Mouse (Mus musculus): ENCODE results near the gene Prpf38b.

Prpf38b gene

DNA sequence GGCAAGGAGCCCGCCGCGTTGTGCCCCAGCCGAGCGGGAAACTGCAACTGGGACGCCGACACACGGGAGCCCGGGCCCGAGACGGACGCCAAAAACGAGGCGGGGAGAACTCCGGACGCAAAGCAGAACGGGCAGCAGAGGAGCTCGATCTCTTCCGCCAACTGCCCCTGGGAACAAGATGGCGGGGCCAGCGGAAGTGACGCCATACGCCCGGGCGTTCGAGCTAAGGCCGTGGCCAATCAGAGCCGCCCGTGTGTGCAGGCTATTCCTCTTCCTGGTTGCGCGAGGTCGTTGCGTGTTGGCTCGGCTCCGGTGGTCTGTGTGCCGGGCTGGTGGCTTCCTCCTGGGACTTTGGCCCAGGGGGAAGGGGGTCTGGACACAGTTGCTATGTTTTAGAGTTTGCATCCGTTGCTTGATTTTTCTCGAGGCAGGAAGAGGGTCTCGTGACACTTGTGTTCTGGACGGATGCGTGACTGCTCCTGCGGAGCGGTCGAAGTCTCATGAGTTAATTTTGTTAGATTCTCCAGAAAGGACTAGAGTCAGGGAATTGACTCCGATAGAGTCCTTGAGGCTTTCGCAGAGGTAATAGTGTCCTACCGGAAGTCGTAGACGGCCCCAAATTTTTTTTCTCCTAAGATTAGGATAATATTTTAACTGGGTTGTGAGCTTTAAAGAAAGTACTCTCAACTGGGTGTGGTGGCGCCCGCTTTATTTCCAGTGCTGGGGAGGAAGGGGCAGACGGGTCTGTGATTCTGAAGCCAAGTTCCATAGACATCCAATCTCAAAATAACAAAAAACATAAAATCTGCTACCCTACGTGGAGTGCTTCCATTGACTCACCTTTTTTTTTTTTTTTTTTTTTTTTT is at the start of gene Prpf38b:
Gene Prpf38b (minus strand): TSS at position 180 of the 866 bp plus-strand sequence.
- DNase-seq: peak; percentile 96

DNA sequence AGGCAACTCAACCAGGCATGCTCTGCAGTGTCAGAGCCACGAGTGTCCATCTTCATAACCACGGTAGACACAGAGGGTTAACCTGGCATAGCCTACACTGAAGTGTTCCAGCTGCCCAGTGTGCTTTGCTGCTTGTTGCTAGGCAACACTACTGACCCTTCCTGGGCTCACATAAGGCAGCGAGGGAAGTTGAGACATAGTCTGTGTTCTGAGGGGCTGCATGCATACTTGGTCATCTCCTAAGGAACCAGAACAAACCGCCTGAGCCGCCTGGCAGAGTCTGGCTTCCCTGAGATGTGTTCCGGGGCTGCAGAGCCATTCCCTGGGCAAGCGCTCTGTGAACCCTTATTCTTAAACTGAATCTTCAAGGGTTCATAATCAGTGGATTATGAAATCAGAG is 49.7 kb upstream of the Prpf38b start:
- DNase-seq: peak; percentile 32

DNA sequence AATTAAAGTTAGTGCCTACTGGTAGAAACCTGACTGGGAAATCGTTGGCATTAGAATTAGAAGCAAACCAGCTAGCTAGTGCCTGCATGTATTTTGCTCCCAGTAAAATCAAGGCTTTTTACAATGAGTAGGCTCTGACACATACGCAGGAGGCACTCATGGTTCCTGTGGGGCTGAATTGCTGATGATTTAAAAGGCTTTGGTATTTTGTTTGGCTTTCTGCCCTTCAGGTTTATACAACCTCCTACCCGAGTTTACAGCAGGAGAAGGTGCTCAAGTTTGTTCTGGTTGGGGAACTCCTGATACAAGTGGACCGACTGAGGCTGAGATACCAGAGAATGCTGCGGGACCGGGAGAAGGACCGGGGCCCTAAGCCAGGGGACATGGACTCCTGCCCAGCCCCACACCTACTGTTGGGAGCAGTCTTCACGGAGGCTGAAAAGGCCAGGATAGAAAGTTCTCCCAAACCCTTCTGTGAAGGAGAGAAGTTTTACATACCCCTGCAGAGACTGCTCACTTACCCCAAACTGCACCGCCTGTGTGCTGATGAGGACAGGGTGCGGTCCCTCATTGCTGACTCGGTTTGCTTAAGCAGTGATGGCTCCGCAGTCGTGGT is 48.3 kb upstream of the Prpf38b start:
- no peak for DNase-seq

DNA sequence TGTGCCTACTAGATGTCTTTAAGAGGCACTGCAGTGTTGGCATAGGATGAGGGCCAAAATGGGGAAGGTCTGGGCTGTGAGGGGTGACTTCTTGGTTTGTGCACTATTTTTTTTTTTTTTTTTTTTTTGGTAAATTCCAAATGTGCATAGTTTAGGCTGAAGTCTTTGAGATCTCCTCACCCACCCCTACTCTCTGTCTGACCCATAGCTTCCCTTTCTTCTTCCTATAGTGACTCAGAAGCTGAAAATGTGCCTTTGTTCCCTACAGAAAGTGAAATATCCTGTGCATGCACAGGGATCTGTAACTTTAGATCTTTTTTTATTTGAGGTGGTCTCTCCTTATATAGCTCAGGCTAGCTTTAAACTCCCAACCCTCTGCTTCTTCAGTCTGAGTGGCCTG is 46.4 kb upstream of the Prpf38b start:
- DNase-seq: no peak

DNA sequence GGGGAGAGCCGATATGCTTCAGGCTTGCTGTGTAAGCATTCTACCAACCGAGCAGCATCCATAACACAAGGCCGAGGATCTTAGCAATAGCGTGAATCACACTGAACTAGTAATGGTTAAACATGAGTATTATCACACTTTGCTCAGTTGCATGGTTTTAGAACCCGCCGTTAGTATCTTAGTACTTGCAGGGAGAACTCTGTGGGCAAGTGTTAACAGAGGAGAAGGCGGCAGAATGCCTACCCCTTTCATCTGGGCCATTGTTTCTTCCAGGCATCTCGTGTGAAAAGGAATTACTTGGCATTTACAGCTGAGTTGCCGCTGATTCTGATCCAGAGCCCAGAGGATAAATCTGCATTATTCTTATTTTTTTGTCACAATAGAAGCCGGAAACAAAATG is 29.5 kb upstream of the Prpf38b start:
- DNase-seq: no peak

DNA sequence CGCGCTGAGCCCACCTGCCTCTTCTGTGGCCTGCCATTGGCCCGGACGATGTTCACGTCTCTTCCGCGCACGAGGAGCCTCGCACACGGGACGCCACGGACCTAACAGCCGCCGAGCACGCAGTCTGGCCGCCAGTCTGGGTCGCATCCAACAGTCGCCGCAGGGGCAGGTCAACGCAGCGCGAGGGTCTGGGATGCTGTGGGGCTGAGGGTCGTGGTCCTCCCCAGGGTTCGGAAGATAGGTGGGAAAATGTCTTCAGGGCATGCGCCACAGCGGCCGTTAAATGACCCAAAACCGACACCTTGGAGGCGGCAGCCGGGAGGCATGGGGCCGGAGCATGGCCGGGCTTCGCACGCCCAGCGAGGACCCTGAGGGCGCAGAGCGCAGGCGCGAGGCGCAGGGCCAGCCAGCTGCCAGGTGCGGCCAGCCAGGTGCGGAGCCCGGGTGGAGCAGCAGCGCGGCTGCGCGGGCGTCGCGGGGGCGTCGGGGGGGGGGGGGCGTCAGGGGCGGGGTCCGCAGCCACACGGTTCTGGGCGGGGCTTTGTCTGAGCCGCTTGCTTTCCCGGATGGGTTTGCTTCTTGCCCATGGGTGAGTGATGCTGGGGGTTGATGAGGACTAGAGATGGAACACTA is 28.6 kb upstream of the Prpf38b start, which contains the start of gene Gm9857:
Gene Gm9857 (minus strand): TSS at position 445 of the 633 bp plus-strand sequence.
- DNase-seq: no peak

DNA sequence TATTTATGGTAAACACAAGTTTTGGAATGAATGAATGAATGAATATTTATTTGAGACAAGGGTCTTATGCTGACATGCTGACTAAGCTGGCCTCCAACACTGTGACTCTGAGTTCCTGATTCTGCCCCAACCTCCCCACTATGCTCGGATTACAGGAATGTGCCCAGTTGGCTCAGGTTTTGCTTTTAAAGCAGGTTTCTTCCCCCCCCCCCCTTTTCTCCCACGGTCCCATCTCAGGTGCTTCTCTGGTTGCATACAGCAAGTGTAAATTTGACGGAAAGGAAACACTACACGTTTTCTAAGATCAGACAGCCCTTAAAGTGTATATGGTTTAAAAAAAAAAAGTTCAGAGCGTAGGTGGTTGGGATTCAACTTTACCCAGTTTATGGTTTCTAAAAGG is 28.0 kb upstream of the Prpf38b start, which contains the start of gene Henmt1:
Gene Henmt1 (plus strand): TSS at position 301 of the 400 bp plus-strand sequence.
- DNase-seq: no peak

DNA sequence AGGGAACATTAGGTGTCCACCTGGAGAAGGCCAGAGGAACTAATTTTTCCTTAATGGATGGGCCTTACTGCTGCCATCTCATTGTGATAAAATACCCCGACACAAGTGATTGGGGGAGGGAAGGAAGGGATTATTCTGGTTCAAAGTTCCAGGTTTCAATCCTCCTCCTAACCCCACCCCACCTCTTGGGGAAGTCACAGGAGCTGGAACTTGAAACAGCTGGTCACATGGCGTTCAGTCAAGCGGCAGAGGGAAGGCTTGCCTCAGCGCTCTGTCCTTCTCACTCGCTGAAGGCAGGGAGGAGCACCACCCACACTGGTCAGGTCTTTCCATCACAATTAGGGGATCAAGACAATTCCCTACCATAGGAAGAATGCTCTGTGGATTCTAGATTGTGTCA is 27.2 kb upstream of the Prpf38b start:
- no peak for DNase-seq

DNA sequence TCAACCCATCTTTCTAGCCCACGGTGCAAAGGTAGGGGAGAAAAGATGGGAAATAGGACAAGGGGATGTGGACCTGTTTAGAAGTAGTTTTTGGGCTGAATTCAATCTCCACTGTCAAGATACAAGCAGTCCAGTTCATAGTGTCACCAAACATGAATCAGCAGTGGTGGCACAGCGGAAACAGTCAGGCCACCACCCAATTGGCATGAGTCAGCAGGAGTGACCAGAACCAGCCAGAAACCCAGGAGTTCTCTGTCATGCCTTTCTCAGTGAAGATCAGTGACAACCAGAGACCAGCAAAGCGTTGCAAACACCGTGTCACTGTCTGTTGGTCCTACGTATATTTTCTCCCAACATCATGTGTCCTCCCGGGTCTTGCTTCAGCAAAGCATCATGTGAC is 22.0 kb upstream of the Prpf38b start:
- no peak for DNase-seq

DNA sequence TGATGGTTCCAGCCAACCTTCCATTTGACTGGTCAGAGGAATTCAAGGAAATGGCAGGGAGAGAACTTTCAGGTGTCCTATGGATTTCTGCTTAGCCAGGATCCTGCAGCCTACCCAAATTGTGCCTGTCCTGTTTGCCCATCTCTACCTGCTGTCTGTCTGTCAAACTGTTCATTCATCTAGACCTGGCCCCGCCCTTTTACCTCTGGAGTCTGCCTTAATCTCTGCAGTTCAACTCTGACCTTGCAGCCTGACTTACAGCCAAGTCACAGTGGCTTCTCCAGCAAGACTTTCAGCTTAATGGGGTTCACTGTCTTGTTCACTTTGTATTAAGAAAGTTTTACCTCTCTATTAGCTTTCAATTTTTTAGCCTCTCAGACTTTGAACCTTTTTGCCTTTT is 14.8 kb upstream of the Prpf38b start:
- DNase-seq: no peak

DNA sequence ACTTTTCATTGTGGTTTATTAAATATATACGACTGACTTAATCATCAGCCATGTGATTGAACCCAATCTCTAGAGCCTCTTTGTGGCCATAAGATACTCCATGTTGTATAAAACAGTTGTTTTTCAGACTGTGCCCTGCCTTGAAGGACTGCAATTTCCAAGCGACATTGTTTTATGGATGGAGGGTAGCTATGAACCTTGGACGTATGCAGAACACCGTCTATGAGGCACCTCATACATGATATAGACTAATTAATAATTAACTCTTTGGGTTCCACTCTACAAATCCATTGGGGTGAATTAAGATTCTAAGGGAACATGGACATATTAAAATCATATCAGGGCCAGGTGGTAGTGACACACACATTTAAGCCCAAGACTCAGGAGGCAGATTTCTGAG is 14.2 kb upstream of the Prpf38b start:
- DNase-seq: no peak

DNA sequence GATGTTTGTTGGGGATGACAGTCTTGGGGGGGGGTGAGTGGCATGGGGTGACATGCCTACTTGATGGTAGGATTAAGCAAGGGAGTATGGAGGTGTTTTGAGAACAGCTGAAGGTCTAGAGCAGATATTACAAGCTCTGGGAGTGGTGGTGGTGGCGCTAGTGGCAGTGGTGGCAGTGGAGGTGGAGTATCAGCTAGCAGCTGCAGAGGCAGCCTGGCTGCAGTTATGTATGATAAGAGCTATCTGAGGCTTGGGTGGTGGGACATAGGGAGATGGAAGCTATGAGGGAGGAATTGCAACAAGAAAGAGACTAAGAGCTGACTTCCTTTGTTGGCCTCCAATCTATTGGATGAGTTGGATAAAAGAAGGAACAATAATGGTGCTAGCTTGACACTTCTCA is 10.3 kb upstream of the Prpf38b start:
- no peak for DNase-seq

DNA sequence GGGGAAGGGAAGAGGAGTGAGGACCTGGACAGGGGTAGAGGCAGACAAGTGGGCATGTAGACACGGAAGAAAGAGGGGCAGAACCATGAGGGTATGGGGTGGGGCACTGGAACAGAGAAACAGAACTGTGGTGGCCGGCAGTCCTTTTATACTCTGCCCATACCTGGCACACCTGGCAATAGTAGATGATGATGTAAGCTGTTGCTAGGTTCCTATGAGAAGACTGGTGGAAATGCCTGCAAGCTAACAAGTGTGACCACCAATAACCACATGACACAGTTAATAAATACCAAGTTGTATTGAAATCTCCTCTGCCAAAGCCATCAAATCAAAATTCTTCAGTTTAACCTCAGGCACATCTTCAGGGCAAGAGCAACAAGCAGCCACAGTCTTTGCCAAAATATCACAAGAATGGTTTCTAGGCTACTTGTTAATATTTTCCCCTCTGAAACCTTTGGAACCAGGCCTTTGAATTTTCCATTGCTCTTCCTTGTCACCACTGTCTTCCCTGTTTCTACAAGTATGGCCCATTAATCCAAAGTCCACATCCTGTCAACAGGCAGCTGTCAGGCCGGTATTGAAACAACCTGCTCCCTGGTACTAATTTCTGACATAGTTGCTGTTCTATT is 9.0 kb upstream of the Prpf38b start:
- DNase-seq: no peak

DNA sequence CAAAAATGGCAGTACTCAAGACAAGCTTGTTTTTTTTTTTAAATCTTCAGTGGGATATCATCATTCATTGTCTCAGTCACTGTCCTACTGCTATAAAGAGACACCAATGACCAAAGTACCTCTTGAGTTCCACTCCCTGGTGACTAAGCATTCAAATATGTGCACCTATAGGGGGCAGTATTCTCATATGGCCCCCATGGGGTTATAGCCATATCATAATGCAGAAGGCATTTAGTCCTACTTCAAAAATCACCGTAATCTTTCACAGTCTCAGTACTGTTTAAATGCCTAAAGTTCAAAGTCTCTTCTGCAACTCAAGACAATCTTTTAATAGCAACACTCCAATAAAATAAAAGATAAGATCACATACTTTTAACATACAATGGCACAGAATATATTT is 7.3 kb upstream of the Prpf38b start:
- DNase-seq: no peak

DNA sequence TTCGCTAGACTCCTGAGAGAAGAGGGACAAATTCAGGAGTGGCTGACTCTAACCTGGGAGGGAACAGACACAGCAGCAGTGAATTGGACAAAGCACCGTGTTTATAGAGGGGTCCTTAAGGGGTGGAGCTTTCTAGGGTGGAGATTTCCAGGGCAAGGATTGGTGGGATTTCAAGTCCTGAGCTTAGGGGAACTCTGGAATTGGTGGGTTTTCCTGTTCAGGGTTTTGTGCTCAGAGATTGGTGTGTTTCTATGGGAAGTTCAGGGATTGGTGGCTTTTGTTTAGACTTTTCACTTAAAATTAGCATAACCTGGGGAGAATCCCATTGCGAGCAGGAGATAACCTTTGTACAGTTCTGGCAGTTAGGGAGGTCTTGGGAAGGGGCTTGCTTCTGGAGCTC is 6.5 kb upstream of the Prpf38b start:
- no peak for DNase-seq

DNA sequence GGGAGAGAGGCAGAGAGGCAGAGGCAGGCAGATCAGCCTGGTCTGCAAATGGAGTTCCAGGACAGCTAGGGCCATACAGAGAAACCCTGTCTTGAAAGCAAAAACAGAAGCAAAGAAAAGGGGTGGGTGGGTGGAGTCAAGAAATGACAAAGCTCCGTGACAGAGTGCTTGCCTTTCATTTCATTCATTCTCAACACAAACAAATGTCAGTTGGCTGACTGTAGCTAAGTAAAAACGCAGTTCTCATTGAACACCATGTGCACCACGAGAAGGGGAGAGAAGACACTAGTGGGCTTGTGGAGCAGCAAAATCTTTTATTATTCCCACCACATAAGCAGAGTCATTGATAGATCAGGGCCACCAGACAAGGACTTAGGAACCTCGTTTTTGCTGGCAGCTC is 5.3 kb upstream of the Prpf38b start:
- peak; percentile 14 for DNase-seq

DNA sequence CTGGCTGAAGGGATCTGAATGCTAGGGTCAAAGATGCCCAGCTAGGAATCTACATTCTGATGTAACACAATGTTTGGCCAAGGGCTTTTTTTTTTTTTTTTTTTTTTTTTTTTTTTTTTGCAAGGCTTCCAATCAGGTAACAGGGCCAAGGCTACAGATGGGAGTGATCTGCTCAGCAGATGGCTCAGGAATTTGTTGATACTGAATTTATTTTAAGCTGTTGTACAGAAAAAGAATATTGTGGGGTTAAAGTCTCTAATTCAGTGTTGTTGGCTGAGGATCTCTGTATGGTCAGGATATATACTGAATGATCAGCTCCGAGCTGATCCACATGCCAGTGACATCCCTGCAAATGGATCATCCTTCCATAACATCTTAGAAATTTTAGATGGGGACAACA is 4.5 kb upstream of the Prpf38b start:
- DNase-seq: peak; percentile 76

DNA sequence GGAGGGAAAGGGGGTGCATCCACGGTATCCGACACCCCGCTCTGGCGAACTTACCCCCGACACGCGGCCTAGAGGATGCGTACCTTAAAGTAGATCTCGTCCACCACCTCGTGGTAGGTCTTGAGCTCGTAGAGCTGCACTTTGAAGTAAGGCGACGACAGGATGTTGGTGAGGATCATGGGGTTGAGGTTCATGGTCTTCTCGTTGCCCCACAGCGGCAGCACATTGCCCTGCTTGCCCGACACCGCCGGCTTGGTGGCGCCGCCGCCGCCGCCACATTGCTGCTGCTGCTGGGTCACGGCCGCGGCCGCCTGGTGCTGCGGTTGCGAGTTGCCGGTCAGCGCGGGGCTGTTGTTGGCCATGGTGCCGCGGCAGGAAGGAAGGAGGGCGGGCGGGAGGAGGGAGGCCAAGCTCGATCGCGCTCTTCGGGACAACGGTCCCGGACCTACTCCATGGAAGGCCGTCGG is 413 bp downstream of the Prpf38b start:
- DNase-seq: peak; percentile 75

DNA sequence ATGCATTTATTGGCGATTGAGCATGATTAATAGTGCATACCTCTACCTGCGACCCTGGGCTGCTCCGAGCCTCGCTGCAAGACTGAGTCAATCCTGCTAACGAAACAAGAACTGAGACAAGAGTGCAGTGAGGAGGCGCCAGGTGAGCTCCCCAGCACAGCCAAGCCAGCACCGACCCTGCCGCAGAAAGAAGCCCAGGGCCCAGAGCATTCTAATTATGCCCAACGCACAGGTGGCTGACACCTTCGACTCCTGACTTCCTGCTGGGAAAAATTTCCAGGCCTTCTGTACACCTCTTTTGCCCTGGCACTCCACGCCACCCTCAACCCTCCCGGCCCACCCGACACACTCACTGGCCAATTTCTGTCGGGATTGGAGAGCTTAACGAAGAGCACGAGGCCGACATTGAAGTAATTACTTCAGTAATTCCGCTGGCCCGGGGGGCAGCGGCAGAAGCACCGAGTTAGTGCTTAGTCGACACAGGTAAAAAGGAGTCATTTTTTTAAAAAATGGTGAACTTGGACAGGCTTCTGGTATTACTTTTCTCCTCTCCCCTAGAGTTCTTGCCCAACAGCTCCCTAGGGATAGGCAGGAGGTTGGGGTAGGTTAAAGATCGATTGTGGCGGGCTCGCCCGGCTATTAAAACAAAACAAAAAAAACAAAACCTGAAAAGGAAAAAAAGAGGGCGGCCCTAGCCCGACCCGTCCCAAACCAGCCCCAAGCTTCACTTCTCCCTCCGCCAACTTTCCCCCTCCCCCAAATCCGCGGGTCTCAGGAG is 1.0 kb downstream of the Prpf38b start:
- peak; percentile 91 for DNase-seq

DNA sequence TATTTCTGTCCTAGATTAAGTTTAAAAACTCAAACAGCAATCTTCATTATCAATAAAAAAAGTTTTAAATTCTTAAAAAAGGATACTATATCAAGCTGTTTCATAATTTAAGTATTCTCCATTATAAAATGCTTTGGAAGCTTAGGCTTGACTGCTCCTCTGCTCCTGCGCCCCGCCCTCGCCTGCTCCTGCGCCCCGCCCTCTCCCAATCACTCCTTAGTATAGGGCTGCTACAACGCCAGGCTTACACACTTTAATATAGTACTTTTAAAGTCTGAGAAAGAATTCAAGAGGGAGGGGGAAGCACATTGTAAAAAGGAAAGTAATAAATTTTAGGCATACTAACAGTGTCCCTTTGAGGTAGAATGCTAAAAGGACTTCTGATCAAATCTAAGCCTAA is 8.6 kb downstream of the Prpf38b start:
- DNase-seq: no peak

DNA sequence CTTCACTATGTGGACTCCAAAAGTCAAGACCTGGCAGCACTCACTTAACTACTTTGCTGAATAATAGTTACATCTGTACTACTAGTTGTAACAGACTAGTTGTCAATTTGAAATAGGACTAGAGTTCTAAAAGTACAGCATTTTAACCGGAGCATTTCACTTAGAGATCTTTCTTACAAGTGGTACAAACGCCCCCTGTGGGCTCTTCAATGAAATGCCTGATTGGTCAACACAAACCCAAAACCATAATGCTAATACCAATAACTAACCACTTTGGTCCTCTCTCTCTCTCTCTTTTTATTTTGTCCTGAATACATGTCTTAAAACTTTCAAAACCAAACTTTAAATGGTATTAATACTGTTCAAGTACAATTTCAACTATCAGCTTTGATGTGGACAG is 9.5 kb downstream of the Prpf38b start:
- no peak for DNase-seq

DNA sequence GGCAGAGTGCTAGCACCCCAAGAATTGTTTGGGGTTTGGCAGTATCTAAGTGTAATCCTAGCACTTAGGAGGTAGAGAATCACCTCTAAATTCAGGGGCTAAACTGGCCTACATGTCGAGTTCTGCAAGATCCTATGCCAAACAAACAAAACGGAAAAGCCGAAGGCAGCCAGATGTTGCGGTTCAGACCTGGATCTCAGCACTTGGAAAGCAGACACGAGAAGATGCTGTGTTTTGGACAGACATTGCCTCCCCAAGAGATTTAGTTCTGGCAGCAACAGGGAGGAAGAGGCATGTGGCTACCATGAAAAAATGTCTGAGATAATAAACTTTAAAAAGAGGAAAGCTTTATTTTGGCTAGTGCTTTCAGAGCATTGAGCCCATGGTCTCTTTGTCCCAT is 10.8 kb downstream of the Prpf38b start:
- DNase-seq: no peak

DNA sequence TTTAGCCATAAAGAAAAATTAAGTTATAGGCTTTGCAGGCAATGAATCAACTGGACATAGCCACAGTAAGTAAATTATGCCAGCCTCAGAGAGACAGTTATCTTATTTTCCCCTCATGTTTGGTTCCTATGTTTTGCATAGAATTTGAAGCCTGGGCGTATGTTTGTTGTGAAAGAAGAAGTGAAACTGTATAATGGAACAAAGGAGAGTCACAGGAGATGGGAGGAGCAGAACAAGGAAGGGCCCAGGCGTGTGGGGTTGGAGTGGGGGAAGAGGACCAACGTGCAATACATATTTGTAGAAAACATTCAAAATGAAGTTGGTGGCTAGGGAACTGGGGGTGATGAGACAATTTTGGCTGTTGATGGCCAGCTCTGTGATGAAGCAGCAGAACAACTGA is 11.4 kb downstream of the Prpf38b start:
- no peak for DNase-seq
